In the genomic region with DNA sequence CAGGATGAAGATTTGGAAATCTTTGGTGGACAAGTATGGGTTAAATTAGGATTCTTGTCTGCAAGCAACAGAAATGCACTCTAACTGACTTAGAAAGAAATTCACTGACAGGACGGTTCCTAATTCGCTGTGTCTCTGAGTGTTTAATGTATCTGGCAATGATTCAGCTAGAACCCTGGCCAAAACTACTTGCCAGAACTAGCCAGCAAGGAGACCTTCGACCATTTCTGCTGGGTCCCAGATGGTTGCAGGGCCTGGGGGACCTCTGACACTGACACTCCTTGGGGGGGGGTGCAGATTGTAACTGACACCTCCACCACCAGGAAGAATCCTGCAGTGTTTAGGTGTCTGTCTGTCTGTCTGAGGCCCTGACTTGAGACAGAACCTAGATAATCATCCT, we compare ENCODE assay signal across 19 mouse cellular contexts.
DNase-seq lines count a peak whose midpoint lies in the region; ATAC-seq lines count a peak whose summit lies in the region.
"Had no signal": no experiment of that assay in that cellular context is flagged by ENCODE, and none has a peak within 500 bp of the region (broad histone marks: within the 10 kb centered on the region; RNA-seq: fewer than 3 reads in every experiment).

No protein-coding gene starts in this region.

- no peak overlapping the region for H3K27ac ChIP-seq in forebrain, embryonic 14.5 days (ENCODE audit: low read depth, low read length)
- H3K27ac ChIP-seq in forebrain, embryonic 16.5 days (ENCODE audit: low read length) = no peak overlapping the region
- no peak overlapping the region for H3K27ac ChIP-seq in lung, embryonic 16.5 days (ENCODE audit: low read length)
- H3K27ac ChIP-seq in limb, embryonic 10.5 days = 0 out of 2 replicates have a peak overlapping the region, but pooled peaks have one; percentile 34
- H3K27ac ChIP-seq: embryonic facial prominence, embryonic 13.5 days; heart, embryonic 10.5 days; lung, embryonic 15.5 days; midbrain, embryonic 13.5 days had no signal

- peaks cover 4% of the 10 kb centered on the region; the same call in 1 of the 2 replicates for H3K4me1 ChIP-seq in forebrain, embryonic 14.5 days (ENCODE audit: control insufficient read depth, insufficient read depth, low read length)
- peaks cover 9% of the 10 kb centered on the region; the same call in 1 of the 2 replicates for H3K4me1 ChIP-seq in forebrain, embryonic 16.5 days (replicated peaks; ENCODE audit: control insufficient read depth, insufficient read depth, low read length)
- peaks cover 28% of the 10 kb centered on the region for H3K4me1 ChIP-seq in lung, embryonic 16.5 days (replicated peaks; ENCODE audit: control insufficient read depth, insufficient read depth, low read length)
- peaks cover 54% of the 10 kb centered on the region for H3K4me1 ChIP-seq in limb, embryonic 10.5 days
- H3K4me1 ChIP-seq: heart, embryonic 10.5 days had no signal

- H3K9me3 ChIP-seq in forebrain, embryonic 14.5 days (replicated peaks; ENCODE audit: control insufficient read depth, low read length) = no peaks in the 10 kb centered on the region
- H3K9me3 ChIP-seq in forebrain, embryonic 16.5 days (ENCODE audit: control insufficient read depth, low read length) = no peaks in the 10 kb centered on the region
- no peaks in the 10 kb centered on the region for H3K9me3 ChIP-seq in lung, embryonic 16.5 days (ENCODE audit: control insufficient read depth, low read length)
- H3K9me3 ChIP-seq in limb, embryonic 10.5 days (replicated peaks) = no peaks in the 10 kb centered on the region
- H3K9me3 ChIP-seq: embryonic facial prominence, embryonic 13.5 days; heart, embryonic 10.5 days; lung, embryonic 15.5 days; midbrain, embryonic 13.5 days had no signal

- 52% methylated on average over 3 of the region's 3 CpGs for WGBS in forebrain, embryonic 14.5 days
- 34% methylated on average over 3 of the region's 3 CpGs for WGBS in forebrain, embryonic 16.5 days
- 38% methylated on average over 3 of the region's 3 CpGs for WGBS in lung, embryonic 16.5 days
- WGBS in limb, embryonic 10.5 days = 86% methylated on average over 3 of the region's 3 CpGs

- no peak overlapping the region for H3K9ac ChIP-seq in forebrain, embryonic 14.5 days (ENCODE audit: low read length)
- H3K9ac ChIP-seq in forebrain, embryonic 16.5 days (replicated peaks; ENCODE audit: low read depth, low read length) = no peak overlapping the region
- no peak overlapping the region for H3K9ac ChIP-seq in lung, embryonic 16.5 days (ENCODE audit: low read length)
- H3K9ac ChIP-seq: embryonic facial prominence, embryonic 13.5 days; forebrain, postnatal 0 days; lung, embryonic 15.5 days; midbrain, embryonic 13.5 days had no signal

- intact Hi-C loops in heart, postnatal 36 days (cut with DNase I) = no loop called here

- H3K27me3 ChIP-seq in forebrain, embryonic 14.5 days (replicated peaks; ENCODE audit: control insufficient read depth, insufficient read depth, low read length) = no peaks in the 10 kb centered on the region
- H3K27me3 ChIP-seq in forebrain, embryonic 16.5 days (replicated peaks; ENCODE audit: control insufficient read depth, insufficient read depth, low read length) = peaks cover 2% of the 10 kb centered on the region
- no peaks in the 10 kb centered on the region; the same call in none of the 2 replicates for H3K27me3 ChIP-seq in lung, embryonic 16.5 days (ENCODE audit: control insufficient read depth, insufficient read depth, low read depth, low read length)
- H3K27me3 ChIP-seq in limb, embryonic 10.5 days (ENCODE audit: low read depth, poor library complexity, severe bottlenecking) = no peaks in the 10 kb centered on the region
- H3K27me3 ChIP-seq: CH12.LX; embryonic facial prominence, embryonic 13.5 days; lung, embryonic 15.5 days had no signal

- no peak overlapping the region for H3K4me3 ChIP-seq in forebrain, embryonic 14.5 days (ENCODE audit: low read depth, low read length)
- H3K4me3 ChIP-seq in forebrain, embryonic 16.5 days (replicated peaks; ENCODE audit: low read length) = no peak overlapping the region
- H3K4me3 ChIP-seq in lung, embryonic 16.5 days (ENCODE audit: low read length) = no peak overlapping the region
- H3K4me3 ChIP-seq in limb, embryonic 10.5 days = no peak overlapping the region
- H3K4me3 ChIP-seq: embryonic facial prominence, embryonic 13.5 days; heart, embryonic 10.5 days; lung, embryonic 15.5 days; midbrain, embryonic 13.5 days; myocyte had no signal

- H3K4me2 ChIP-seq in forebrain, embryonic 14.5 days (ENCODE audit: low read length) = no peak overlapping the region
- H3K4me2 ChIP-seq in forebrain, embryonic 16.5 days (ENCODE audit: low read length) = no peak overlapping the region
- no peak overlapping the region for H3K4me2 ChIP-seq in lung, embryonic 16.5 days (ENCODE audit: low read depth, low read length)
- H3K4me2 ChIP-seq: embryonic facial prominence, embryonic 13.5 days; liver, embryonic 11.5 days; lung, embryonic 15.5 days; midbrain, embryonic 13.5 days had no signal

- no peaks in the 10 kb centered on the region for H3K36me3 ChIP-seq in forebrain, embryonic 14.5 days (ENCODE audit: control insufficient read depth, insufficient read depth, low read length)
- no peaks in the 10 kb centered on the region for H3K36me3 ChIP-seq in forebrain, embryonic 16.5 days (ENCODE audit: control insufficient read depth, insufficient read depth)
- H3K36me3 ChIP-seq in lung, embryonic 16.5 days (ENCODE audit: control insufficient read depth, insufficient read depth, low read length) = no peaks in the 10 kb centered on the region
- no peaks in the 10 kb centered on the region for H3K36me3 ChIP-seq in limb, embryonic 10.5 days
- H3K36me3 ChIP-seq: embryonic facial prominence, embryonic 13.5 days; heart, embryonic 10.5 days; lung, embryonic 15.5 days; midbrain, embryonic 13.5 days had no signal

- peak; percentile 37 for DNase-seq in forebrain, embryonic 14.5 days (ENCODE audit: low spot score)
- DNase-seq in lung, postnatal 36 days = no peak
- peak; percentile 44 to 47 for DNase-seq in kidney, adult 8-10 months
- no peak for DNase-seq in limb, embryonic 10.5 days (ENCODE audit: low spot score)
- DNase-seq in heart, postnatal 36 days = no peak
- DNase-seq: cerebellum, adult 9-10 months; forebrain, postnatal 0 days; gastrocnemius, postnatal 36 days; thymus, postnatal 4 days had no signal

- no peak for ATAC-seq in forebrain, embryonic 14.5 days
- ATAC-seq in forebrain, embryonic 16.5 days = no peak
- peak; percentile 73 for ATAC-seq in lung, embryonic 16.5 days (ENCODE audit: low read depth)
- ATAC-seq: forebrain, postnatal 0 days; inflammation-experienced regulatory T-cells, adult 6 months had no signal

Comparison
In these comparisons a context has a peak if more than half of its experiments do, and no peak if none do; other contexts are left out.
1. DNase-seq: peak in forebrain, embryonic 14.5 days (single experiment) and kidney, adult 8-10 months (2 of 2); none in lung, postnatal 36 days (single experiment), limb, embryonic 10.5 days (single experiment) and heart, postnatal 36 days (0 of 2).